Mouse (Mus musculus) lung, embryonic 15.5 days (tissue): ENCODE measurements around the gene Gramd1b. TPM values are rescaled to one million over a fixed set of nuclear protein-coding genes. Genes with fewer than 3 reads are reported as not detected.
"Not testable (repeated sequence)": the region's sequence is repeated elsewhere in the genome, so short reads cannot be mapped to it uniquely, and the experiment has no call there.

Experiments
- ATAC-seq: fragments of 200-750 bp; cut with Nextera tagmentation; 2 replicates; pipeline ENCODE4 v1.8.0; 2017; ENCODE audit warnings: moderate number of reproducible peaks, borderline replicate concordance; ENCODE audit not compliant: low FRiP score, low TSS enrichment; ENCODE audit errors: extremely low read depth
- H3K27ac ChIP-seq: fragments of 300-500 bp; sonication (generic); 2 replicates; pipeline ENCODE4 v1.5.1; 2015; ENCODE audit warnings: moderate library complexity, mild to moderate bottlenecking, inconsistent platforms
- H3K27me3 ChIP-seq: fragments of 300-500 bp; sonication (generic); 2 replicates; pipeline ENCODE4 v1.6.1; 2015; ENCODE audit warnings: inconsistent platforms
- H3K36me3 ChIP-seq: fragments of 300-500 bp; sonication (generic); 2 replicates; pipeline ENCODE4 v1.6.1; 2015; ENCODE audit warnings: inconsistent platforms
- H3K4me1 ChIP-seq: fragments of 300-500 bp; sonication (generic); 2 replicates; pipeline ENCODE4 v1.6.1; 2015; ENCODE audit warnings: inconsistent platforms
- H3K4me2 ChIP-seq: fragments of 300-500 bp; sonication (generic); 2 replicates; pipeline ENCODE4 v1.6.1; 2015; ENCODE audit warnings: inconsistent platforms, mild to moderate bottlenecking, moderate library complexity
- H3K4me3 ChIP-seq: fragments of 300-500 bp; sonication (generic); 2 replicates; pipeline ENCODE4 v1.5.1; 2015; ENCODE audit warnings: mild to moderate bottlenecking, inconsistent platforms
- H3K9ac ChIP-seq: fragments of 300-500 bp; sonication (generic); 2 replicates; pipeline ENCODE4 v1.6.1; 2015; ENCODE audit warnings: inconsistent platforms
- H3K9me3 ChIP-seq: fragments of 300-500 bp; sonication (generic); 2 replicates; pipeline ENCODE4 v1.6.1; 2016; ENCODE audit warnings: inconsistent platforms
- WGBS: fragments of 180-500 bp; shearing (Covaris S2); methylation state at CpG from one replicate; pipeline ENCODE4 v1.1.7; 2015; 5-methylcytosine and 5-hydroxymethylcytosine counted together
- polyA plus RNA-seq: library from polyadenylated mRNA; unstranded; fragments of >200 nt; fragmentation: Nextera tagmentation; extraction: Ambion mirVana; gene quantifications from 2 replicates; pipeline ENCODE4 v1.2.1, GENCODE M21; 2015

Gene Gramd1b
- polyA plus RNA-seq, 1 experiment from 2014 or later, result 5.5 TPM

- Histone ChIP-seq H3K36me3 (no peaks in the 10 kb centered on the region), H3K9ac (no peak overlapping the region), H3K4me1 (no peaks in the 10 kb centered on the region), H3K4me3 (no peak overlapping the region), H3K27me3 (no peaks in the 10 kb centered on the region), H3K9me3 (no peaks in the 10 kb centered on the region), H3K27ac (no peak overlapping the region), H3K4me2 (no peak overlapping the region)
- ATAC-seq, result no peak
- WGBS, result 69% methylated on average over 6 of the region's 6 CpGs
Measured at GRCm38 (mm10) chr9:40509479-40509878, 21.7 kb downstream of the Gramd1b start.

GRCm38 (mm10) chr9:40506576-40506975, 24.6 kb downstream of the Gramd1b start:
- no peaks in the 10 kb centered on the region for H3K27me3 ChIP-seq
- 75% methylated on average over 3 of the region's 3 CpGs for WGBS
- no peaks in the 10 kb centered on the region for H3K9me3 ChIP-seq
- no peak overlapping the region for H3K9ac ChIP-seq
- H3K4me1 ChIP-seq, result no peaks in the 10 kb centered on the region
- H3K27ac ChIP-seq, result no peak overlapping the region
- H3K36me3 ChIP-seq, result no peaks in the 10 kb centered on the region
- H3K4me3 ChIP-seq, result no peak overlapping the region
- ATAC-seq, result no peak
- no peak overlapping the region for H3K4me2 ChIP-seq

- Histone ChIP-seq H3K9ac (no peak overlapping the region), H3K4me2 (no peak overlapping the region), H3K36me3 (no peaks in the 10 kb centered on the region), H3K27ac (no peak overlapping the region), H3K9me3 (no peaks in the 10 kb centered on the region), H3K4me1 (no peaks in the 10 kb centered on the region), H3K4me3 (no peak overlapping the region), H3K27me3 (no peaks in the 10 kb centered on the region)
- WGBS, result 63% methylated on average over 11 of the region's 11 CpGs
- no peak for ATAC-seq
Measured at GRCm38 (mm10) chr9:40505471-40506312, 25.5 kb downstream of the Gramd1b start.

GRCm38 (mm10) chr9:40504886-40505285, 26.3 kb downstream of the Gramd1b start:
- Histone ChIP-seq H3K4me1 (no peaks in the 10 kb centered on the region), H3K9me3 (no peaks in the 10 kb centered on the region), H3K4me3 (no peak overlapping the region), H3K9ac (no peak overlapping the region), H3K27me3 (no peaks in the 10 kb centered on the region), H3K4me2 (no peak overlapping the region), H3K27ac (no peak overlapping the region), H3K36me3 (no peaks in the 10 kb centered on the region)
- ATAC-seq, result no peak
- WGBS, result 71% methylated on average over 5 of the region's 5 CpGs

- Histone ChIP-seq H3K27ac (no peak overlapping the region), H3K4me1 (no peaks in the 10 kb centered on the region), H3K9ac (no peak overlapping the region), H3K27me3 (no peaks in the 10 kb centered on the region), H3K36me3 (no peaks in the 10 kb centered on the region), H3K4me3 (no peak overlapping the region), H3K9me3 (no peaks in the 10 kb centered on the region), H3K4me2 (no peak overlapping the region)
- ATAC-seq, result no peak
Measured at GRCm38 (mm10) chr9:40500691-40501090, 30.5 kb downstream of the Gramd1b start.

- ATAC-seq, result not testable (repeated sequence)
Measured at GRCm38 (mm10) chr9:40482351-40483084, 48.7 kb downstream of the Gramd1b start.

GRCm38 (mm10) chr9:40481271-40481670, 49.9 kb downstream of the Gramd1b start:
- Histone ChIP-seq H3K27me3 (no peaks in the 10 kb centered on the region), H3K36me3 (no peaks in the 10 kb centered on the region), H3K27ac (no peak overlapping the region), H3K9me3 (no peaks in the 10 kb centered on the region), H3K4me1 (no peaks in the 10 kb centered on the region), H3K4me2 (no peak overlapping the region), H3K9ac (no peak overlapping the region), H3K4me3 (no peak overlapping the region)
- no peak for ATAC-seq
- WGBS, result 47% methylated on average over 3 of the region's 3 CpGs

More at GRCm38 (mm10) chr9:40482351-40483084, 48.7 kb downstream of the Gramd1b start:
- H3K27me3 ChIP-seq, H3K4me1 ChIP-seq, H3K4me3 ChIP-seq, H3K9ac ChIP-seq, H3K27ac ChIP-seq, H3K36me3 ChIP-seq, H3K4me2 ChIP-seq, H3K9me3 ChIP-seq: not testable (repeated sequence)
- 59% methylated on average over 7 of the region's 7 CpGs for WGBS

GRCm38 (mm10) chr9:40479333-40479732, 51.9 kb downstream of the Gramd1b start:
- Histone ChIP-seq H3K9ac (no peak overlapping the region), H3K4me2 (no peak overlapping the region), H3K27ac (no peak overlapping the region), H3K27me3 (no peaks in the 10 kb centered on the region), H3K4me3 (no peak overlapping the region), H3K9me3 (no peaks in the 10 kb centered on the region), H3K4me1 (no peaks in the 10 kb centered on the region), H3K36me3 (no peaks in the 10 kb centered on the region)
- WGBS, result 37% methylated on average over 4 of the region's 4 CpGs
- no peak for ATAC-seq

- no peak overlapping the region for H3K9ac ChIP-seq
- H3K4me3 ChIP-seq, result no peak overlapping the region
- no peak overlapping the region for H3K27ac ChIP-seq
- 62% methylated on average over 9 of the region's 9 CpGs for WGBS
- no peaks in the 10 kb centered on the region for H3K36me3 ChIP-seq
- no peak for ATAC-seq
- H3K9me3 ChIP-seq, result no peaks in the 10 kb centered on the region
- no peaks in the 10 kb centered on the region for H3K4me1 ChIP-seq
- H3K4me2 ChIP-seq, result no peak overlapping the region
- H3K27me3 ChIP-seq, result no peaks in the 10 kb centered on the region
Measured at GRCm38 (mm10) chr9:40478146-40478900, 52.9 kb downstream of the Gramd1b start.

GRCm38 (mm10) chr9:40477611-40478010, 53.6 kb downstream of the Gramd1b start:
- Histone ChIP-seq H3K9me3 (no peaks in the 10 kb centered on the region), H3K4me2 (no peak overlapping the region), H3K36me3 (no peaks in the 10 kb centered on the region), H3K4me3 (no peak overlapping the region), H3K27ac (no peak overlapping the region), H3K27me3 (no peaks in the 10 kb centered on the region), H3K4me1 (no peaks in the 10 kb centered on the region), H3K9ac (no peak overlapping the region)
- no peak for ATAC-seq
- WGBS, result 86% methylated on average over 2 of the region's 2 CpGs

GRCm38 (mm10) chr9:40476098-40476497, 55.1 kb downstream of the Gramd1b start:
- WGBS, result 90% methylated on average over 11 of the region's 11 CpGs
- Histone ChIP-seq H3K27ac (no peak overlapping the region), H3K9ac (no peak overlapping the region), H3K4me3 (no peak overlapping the region), H3K4me1 (no peaks in the 10 kb centered on the region), H3K27me3 (no peaks in the 10 kb centered on the region), H3K9me3 (no peaks in the 10 kb centered on the region), H3K4me2 (no peak overlapping the region), H3K36me3 (no peaks in the 10 kb centered on the region)
- no peak for ATAC-seq
